Mouse (Mus musculus) heart, adult 9 months (tissue): ENCODE measurements around the gene Olfr373.
"Not testable (repeated sequence)": the region's sequence is repeated elsewhere in the genome, so short reads cannot be mapped to it uniquely, and the experiment has no call there.

ENCODE experiments used
- DNase-seq, 2 experiments: peaks; one replicate each; pipeline ENCODE4 v3.0.0; 2022; ENCODE audit warnings: low spot score in 2 of 2

The Olfr373 gene

DNA sequence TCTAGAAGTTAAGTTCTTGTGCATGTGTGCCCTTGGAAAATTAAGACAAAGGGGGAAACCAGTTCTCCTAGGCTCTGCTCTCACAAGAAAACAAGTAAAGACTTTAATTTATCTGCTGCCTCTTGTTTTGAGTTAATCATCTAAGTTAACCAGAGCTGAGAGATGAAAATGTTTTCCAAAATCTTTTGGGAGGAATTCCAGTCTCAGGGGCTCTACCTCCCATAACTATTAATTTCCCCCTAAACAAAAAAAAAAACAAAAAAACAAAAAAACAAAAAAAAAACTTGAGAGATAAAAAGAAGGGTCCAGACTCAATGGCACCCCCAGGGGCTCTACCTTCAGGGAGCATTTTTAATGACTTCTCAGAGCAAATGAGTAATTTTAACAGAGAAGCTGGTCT is at the start of gene Olfr373:
Olfr373 (plus strand) TSS at position 301 of the 400 bp plus-strand sequence.
- not testable (repeated sequence) for DNase-seq

DNA sequence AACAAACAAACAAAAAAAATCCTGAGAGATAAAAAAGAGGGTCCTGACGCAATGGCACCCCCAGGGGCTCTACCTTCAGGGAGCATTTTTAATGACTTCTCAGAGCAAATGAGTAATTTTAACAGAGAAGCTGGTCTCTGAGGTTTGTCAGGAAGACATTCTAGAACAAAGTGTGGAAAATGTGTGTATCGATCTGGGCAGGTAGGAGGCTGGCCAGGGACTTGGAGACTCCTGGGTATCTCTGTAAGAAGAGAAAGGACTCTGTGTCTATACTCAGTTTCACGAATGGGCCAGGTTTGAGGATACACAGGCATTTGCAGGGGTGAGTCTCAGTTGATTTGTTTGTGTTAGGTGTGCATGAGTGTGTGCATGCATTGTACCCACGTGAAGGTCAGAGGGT is 42.1 kb upstream of the Olfr373 start, which contains the start of gene Olfr372:
Olfr372 (plus strand) TSS at position 301 of the 400 bp plus-strand sequence.
- DNase-seq, result not testable (repeated sequence)

DNA sequence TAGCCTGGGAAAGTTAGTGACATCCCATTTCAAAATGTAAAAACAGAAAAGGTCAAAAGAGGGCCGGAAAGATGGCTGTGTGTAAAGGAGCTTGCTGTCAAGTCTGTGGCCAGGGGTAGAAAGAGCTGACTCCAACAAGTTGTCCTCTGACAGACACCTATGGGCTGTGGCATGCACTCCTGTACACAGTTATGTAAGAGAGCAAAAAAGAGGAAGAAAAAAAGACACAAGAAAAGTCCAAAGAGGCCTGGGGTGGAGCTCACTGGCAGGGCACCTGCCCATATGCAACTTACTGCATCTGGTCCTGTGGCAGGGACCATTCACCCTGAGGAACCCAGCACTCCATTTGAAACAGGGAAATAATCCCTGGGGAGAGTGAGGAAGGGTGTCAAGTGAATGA is 40.5 kb upstream of the Olfr373 start:
- no peak for DNase-seq

DNA sequence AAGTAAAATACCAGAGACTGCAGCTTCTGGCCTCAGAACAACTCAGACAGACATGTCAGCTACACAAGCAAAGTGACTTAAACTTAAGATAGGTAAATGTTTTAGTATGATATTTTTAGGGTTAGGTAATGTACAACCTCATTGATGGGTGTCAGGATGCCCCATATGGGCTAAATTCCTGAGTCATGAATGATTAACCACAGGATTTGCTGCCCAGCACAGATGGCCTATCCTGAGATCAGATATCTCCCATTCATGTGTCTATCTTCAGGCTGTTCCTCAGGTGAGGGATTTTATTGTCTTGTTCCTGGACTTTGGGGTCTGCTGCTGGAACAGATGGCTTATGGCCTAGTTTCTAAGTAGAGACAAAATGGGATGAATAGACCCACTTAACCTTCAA is 28.3 kb upstream of the Olfr373 start:
- not testable (repeated sequence) for DNase-seq

DNA sequence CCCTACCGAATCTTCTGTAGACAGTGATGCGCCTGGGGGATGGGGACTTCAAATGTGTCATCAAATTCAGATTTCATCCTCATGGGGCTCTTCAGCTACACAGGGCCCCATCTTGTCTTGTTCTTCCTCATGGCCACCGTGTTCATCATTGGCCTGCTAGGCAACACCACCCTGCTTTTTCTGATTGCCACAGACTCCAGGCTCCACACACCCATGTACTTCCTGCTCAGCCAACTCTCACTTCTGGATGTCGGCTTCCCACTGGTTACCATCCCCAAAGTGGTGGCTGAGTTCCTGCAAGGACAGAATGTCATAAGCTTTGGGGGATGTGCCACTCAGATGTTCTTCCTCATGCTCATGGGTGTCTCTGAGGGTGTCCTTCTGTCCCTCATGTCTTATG is 25.3 kb upstream of the Olfr373 start:
- DNase-seq, result not testable (repeated sequence)

DNA sequence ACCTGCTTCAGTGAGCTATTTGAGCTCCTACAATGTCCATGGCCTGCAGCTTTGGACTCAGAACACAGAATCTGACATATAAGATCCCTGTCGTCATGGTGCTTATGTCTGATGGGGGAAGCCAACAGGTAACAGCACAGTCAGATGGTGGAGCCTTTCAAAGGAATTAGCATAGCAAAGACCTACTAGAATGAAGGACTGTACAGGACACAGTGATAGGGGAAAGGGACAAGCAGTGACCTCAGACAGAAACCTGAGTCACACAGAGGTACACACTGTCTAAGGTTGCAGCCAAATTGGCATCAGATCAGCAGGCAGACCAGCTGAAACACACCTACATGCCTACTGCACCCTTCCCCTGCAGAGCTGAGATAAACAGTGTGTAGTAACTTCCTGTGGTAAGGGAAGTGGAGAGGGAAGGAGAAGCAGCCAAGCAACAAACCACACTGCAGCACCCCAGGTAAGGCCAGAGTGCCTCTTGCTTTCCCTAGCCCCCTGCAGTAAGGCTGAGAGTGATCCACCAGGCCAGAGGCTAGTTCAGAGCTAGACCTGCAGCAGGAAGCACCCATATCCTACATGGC is 16.1 kb upstream of the Olfr373 start:
- not testable (repeated sequence) for DNase-seq

DNA sequence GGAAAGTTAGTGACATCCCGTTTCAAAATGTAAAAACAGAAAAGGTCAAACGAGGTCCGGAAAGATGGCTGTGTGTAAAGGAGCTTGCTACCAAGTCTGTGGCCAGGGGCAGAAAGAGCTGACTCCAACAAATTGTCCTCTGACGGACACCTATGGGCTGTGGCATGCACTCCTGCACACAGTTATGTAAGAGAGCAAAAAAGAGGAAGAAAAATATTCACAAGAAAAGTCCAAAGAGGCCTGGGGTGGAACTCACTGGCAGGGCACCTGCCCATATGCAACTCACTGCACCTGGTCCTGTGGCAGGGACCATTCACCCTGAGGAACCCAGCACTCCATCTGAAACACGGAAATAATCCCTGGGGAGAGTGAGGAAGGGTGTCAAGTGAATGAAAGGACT is 1.8 kb downstream of the Olfr373 start:
- DNase-seq, result no peak

DNA sequence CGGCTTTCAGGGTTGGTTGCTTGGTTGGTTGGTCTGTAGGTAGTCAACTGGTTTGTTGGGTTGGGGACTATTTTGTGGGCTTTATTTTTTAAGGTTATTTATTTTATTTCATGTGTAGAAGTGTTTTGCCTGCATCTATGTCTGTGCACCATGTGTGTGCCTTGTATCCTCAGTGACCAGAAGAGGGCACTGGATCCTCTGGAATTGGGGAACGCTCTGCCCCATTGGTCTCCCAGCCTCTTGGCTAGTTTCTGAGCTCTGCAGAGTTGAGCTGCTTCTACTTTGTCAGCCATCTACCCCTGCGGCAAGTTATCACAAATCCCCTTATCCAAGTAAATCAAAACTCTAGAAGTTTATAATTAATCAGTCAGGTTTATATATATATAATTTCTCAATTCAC is 4.6 kb downstream of the Olfr373 start:
- not testable (repeated sequence) for DNase-seq

DNA sequence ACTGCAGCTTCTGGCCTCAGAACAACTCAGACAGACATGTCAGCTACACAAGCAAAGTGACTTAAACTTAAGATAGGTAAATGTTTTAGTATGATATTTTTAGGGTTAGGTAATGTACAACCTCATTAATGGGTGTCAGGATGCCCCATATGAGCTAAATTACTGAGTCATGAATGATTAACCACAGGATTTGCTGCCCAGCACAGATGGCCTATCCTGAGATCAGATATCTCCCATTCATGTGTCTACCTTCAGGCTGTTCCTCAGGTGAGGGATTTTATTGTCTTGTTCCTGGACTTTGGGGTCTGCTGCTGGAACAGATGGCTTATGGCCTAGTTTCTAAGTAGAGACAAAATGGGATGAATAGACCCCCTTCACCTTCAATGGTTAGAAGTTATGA is 13.7 kb downstream of the Olfr373 start:
- DNase-seq, result not testable (repeated sequence)

DNA sequence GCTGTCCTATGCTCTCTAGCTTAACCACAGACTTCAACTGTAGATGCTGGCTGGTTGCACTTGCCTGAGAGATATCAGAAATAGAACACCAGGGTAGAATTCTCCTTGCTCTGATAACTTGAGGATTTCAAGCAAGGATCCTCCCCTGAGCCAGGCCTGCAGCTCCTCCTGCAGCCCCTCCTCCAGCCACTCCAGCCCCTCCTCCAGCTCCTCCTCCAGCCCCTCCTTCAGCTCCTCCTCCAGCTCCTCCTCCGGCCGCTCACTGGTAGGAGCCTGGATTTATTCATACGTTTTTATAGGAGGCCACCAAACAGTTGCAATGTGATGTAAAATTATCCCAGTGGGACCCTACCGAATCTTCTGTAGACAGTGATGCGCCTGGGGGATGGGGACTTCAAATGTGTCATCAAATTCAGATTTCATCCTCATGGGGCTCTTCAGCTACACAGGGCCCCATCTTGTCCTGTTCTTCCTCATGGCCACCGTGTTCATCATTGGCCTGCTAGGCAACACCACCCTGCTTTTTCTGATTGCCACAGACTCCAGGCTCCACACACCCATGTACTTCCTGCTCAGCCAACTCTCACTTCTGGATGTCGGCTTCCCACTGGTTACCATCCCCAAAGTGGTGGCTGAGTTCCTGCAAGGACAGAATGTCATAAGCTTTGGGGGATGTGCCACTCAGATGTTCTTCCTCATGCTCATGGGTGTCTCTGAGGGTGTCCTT is 16.6 kb downstream of the Olfr373 start:
- peak; percentile 18 to 19 for DNase-seq

DNA sequence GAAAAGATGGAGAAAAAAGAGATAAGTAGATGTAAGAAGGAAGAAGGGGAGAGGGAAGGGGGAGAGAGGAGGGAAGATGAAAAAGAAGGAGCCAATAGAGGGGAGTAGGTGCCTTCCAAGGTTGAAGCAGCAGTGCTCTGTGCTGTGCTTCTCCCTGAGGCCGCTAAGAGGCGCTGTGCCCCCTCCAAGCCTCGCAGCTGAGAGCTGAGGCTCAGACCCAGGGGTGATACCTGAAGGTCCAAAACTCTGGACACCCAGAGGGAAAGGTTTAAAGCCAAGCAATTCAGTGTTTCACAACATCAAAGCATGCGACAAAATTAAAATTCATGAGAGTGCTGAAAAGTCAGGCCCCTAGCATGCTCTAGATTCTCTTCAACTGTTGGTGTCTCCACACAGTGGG is 22.2 kb downstream of the Olfr373 start:
- DNase-seq, result no peak

DNA sequence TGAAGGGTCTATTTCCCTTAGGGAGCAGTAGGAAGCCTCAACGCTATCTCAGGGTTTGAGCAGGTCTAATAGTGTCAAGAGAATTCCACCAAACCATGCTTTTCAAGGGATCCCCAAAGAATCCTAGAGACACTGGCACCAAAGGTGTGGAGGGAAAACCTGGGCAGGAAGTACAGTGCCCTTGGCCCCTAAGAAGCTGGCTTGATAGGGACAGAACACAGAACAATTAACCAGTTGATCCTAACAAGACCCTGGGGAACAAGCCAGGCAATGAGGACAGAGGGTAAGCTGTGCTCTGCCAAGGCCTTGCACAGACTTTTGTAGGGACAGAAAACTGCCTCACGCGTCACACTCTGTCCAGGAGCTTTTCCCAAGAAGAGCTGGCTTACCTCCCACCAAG is 23.8 kb downstream of the Olfr373 start, which contains the start of gene Olfr374:
Olfr374 (plus strand) TSS at position 301 of the 400 bp plus-strand sequence.
- DNase-seq, result no peak

DNA sequence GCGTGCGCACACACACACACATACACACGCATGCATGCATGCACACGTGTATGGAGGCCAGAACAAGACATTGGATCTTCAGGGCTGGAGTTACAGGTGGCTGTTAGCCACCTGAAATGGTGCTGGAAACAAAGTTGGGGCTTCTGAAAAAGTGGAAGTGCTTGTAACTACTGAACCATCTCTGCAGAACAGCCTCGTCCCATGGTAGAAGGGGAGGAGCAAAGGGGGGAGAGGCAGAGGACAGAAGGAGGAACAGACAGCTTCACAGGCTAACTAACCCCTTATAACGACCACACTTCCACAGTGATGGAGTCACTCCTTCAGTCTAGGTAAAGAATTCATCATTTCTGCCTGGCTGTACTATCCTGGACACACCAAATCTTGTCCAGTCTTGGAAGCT is 27.9 kb downstream of the Olfr373 start:
- no peak for DNase-seq

DNA sequence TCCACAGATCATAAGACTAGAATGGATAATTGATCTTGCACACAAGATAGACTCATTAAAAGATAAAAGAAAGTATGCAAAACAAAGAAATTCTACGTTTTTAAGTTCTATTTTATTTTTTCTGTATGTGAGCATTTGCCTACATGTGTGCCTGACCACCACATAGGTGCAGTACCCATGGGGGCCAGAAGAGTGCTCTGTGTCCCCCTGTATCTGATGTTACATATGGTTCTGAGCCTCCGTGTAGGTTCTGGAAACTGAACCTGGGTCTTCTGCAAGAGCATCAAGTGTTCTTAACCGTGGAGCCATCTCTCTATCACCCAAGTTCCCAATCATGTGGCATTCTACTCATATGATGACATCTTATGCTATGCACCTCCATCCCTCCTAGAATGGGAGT is 29.5 kb downstream of the Olfr373 start:
- no peak for DNase-seq

DNA sequence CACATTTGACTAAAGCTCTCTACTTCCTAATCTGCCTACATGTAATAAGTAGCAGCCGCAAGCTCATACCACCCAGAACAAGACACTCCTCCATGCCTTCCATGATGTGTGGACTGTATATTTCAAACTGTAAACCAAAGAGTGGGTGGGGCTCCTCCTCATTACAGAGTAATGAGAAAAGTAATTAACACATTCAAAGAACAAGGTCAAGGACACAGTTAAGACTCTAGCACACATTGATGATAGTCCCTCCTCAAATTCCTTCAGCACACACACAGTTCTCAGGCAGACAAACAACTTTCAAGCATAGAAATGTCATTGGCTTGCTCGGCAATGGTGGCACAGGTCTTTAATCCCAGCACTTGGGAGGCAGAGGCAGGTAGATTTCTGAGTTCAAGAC is 32.2 kb downstream of the Olfr373 start:
- DNase-seq, result no peak

DNA sequence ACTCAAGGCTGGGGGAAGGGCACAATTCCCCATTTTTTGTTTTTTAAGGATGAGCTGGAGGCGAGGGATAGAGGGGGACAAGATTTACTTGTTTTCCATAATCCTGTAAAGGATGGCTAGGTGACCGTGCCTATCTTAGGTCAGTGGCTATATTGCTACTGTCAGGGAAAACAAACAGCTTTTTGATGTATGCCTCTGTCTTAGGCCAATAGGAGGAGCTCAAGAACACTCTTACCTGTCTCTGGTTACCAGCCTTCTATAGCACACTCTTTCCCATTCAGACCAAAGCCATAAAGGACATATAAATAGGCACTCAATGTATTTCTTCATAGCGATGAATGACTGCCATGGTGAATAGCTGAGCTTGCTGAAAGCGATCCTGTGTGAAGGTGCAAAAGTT is 35.6 kb downstream of the Olfr373 start:
- DNase-seq, result no peak

DNA sequence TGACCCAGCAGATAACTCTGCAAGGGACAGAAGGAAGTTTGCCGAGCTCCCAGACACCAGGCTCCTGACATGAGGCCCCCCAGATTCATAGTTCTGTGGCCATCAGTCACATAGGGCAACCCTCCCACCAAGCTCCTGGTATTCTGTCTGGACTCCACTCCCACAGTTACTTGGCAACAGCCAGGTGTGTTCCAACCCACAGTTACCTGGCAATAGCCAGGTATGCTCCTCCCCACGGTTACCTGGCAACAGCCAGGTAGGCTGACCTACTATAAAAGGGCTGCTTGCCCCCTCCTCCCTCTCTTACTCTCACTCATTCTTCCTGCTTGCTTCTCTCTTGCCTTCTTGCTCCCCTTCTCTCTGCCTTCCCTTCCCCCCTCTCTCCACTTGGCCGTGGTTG is 38.5 kb downstream of the Olfr373 start:
- not testable (repeated sequence) for DNase-seq

DNA sequence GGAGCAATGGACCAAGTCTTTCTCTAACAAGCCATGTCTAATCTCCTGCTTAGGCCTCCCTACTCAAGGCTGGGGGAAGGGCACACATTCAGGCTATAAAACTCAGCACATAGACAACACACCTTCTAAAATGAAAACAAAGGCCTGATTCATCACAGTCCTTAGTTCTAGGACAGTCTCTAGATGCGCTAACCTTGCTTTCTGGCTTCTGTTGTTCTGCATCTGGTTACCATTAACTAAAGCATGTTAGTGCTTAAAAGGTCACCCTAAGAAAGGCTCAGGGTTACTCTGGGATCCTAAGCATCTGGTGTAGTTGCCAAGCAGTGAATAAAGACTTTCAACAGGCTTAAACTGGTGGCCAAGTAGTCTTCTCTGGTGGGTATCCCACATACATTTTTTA is 39.0 kb downstream of the Olfr373 start:
- DNase-seq, result no peak

DNA sequence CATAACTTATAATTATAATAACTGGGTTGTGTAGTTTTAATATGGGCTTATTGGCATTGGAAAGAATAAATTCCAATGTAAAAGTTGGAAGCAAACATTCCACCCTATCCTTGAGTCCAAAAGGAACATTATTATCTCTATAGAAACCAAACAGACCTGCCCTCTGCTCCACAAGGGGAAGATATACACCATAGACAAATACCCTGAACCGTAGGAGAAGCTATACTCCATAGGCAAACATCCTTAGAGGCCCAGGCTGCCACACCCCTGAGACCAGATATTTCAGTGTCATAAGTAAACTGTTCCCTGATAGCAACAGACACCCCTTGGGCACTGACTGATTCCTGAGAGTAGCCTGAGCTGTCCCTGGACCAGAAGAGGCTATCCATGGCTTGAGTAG is 44.9 kb downstream of the Olfr373 start:
- no peak for DNase-seq

DNA sequence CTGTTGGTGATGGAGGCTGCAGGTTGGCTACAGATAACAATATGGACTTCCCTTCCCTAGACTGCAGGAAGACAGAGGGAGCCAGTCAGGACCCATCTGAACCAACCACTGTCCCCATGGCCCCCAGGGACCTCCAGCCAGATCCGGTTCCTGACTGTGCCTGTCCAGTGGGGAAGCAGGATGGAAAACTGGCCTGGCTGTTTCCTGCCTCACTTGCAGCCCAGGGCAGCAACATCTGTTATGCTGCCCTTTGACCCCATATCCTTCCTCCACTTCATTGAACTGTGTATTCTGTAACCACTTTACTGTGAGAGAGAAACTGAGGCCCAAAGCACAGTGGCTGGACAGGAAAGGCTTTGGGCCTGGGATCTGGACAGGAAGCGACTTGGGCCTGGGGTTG is 48.3 kb downstream of the Olfr373 start:
- peak in 1 of 2 experiments; percentile 53 for DNase-seq

DNA sequence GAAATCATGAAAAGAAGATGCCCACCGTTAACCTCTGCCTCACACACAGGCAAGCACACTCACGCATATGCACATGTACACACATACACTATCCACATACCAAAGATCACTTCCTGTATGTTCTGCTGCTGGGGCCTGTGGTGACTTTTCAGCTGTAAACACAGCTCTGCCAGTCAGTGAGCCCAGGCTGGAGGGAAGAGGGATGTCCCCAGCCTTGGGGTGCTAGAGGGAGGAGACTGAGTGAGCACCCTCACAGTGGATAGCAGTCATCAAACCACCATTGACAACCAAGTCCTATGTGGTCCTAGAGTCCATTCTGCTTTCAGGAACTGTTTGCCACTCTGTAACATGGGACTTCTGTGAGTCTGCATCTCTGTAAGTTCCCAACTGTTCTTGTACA is 48.9 kb downstream of the Olfr373 start:
- DNase-seq, result no peak

DNA sequence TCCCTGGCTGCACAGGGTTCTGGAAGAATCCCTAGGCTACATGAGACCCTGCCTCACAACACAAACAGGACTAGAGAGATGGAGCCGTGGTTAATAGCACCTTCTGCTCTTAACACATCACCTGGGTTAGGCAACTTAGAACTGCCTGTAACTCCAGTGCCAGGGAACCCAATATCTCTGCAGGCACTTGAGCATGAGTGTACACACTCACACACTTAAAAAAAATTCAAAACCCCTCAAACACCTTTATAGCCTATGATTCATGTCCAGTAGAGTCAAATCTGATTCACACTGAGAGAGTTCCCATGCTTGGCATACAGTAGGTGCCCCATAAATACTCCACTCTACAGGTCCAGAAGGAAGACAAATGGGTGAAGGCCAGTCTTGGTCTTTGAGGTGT is 49.4 kb downstream of the Olfr373 start:
- DNase-seq, result no peak

DNA sequence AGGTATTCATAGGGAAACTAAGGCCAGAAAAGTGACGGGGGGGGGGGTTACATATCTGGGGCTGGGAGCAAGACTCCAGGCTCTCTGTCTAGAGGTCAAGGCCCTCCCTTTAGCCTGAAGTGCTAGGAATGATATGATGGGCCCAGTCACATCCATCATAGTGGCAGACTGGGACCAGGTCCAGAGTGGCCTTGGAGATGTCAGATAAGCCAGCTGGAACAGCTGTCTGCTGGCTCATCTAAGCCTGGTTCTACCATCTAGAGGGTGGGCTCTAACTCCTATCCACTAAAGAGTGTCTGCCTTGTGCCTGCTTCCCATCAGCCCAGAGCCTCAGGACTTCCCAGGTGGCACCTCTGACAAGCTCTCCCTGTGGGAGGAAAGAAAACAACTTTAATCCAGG is 49.9 kb downstream of the Olfr373 start:
- no peak for DNase-seq
